Mouse (Mus musculus) hindbrain, postnatal 0 days (tissue): ENCODE measurements around the gene Eipr1. TPM values are rescaled to one million over a fixed set of nuclear protein-coding genes. Genes with fewer than 3 reads are reported as not detected.
"Not testable (repeated sequence)": the region's sequence is repeated elsewhere in the genome, so short reads cannot be mapped to it uniquely, and the experiment has no call there.

ENCODE experiments used
- ATAC-seq: fragments of 200-750 bp; cut with Nextera tagmentation; 2 replicates; pipeline ENCODE4 v1.8.0; 2017; ENCODE audit warnings: mild to moderate bottlenecking, moderate TSS enrichment, moderate library complexity
- DNase-seq: peaks from one replicate; pipeline ENCODE4 v3.0.0-alpha.2; 2015; ENCODE audit warnings: low spot score
- H3K27ac ChIP-seq: fragments of 300-500 bp; sonication (generic); 2 replicates; pipeline ENCODE4 v1.5.1; 2014; ENCODE audit warnings: mild to moderate bottlenecking
- H3K27me3 ChIP-seq: fragments of 300-500 bp; sonication (generic); 2 replicates; pipeline ENCODE4 v1.6.1; 2014; ENCODE audit warnings: low read length, mixed read lengths; ENCODE audit not compliant: insufficient read depth
- H3K36me3 ChIP-seq: fragments of 300-500 bp; sonication (generic); 2 replicates; pipeline ENCODE4 v1.6.1; 2014; ENCODE audit warnings: low read length, mixed read lengths; ENCODE audit not compliant: insufficient read depth
- H3K4me1 ChIP-seq: fragments of 300-500 bp; sonication (generic); 2 replicates; pipeline ENCODE4 v1.6.1; 2014; ENCODE audit warnings: antibody characterized with exemption, low read length, mixed read lengths; ENCODE audit not compliant: insufficient read depth
- H3K4me2 ChIP-seq: fragments of 300-500 bp; sonication (generic); 2 replicates; pipeline ENCODE4 v1.6.1; 2014; ENCODE audit warnings: low read depth, mild to moderate bottlenecking, low read length, moderate library complexity, mixed read lengths
- H3K4me3 ChIP-seq: fragments of 300-500 bp; sonication (generic); 2 replicates; pipeline ENCODE4 v1.5.1; 2014; ENCODE audit warnings: low read length
- H3K9ac ChIP-seq: fragments of 300-500 bp; sonication (generic); replicated peaks from 2 replicates; pipeline ENCODE4 v1.6.1; 2014; ENCODE audit warnings: mild to moderate bottlenecking, low read length, moderate library complexity, mixed read lengths
- H3K9me3 ChIP-seq: fragments of 300-500 bp; sonication (generic); 2 replicates; pipeline ENCODE4 v1.6.1; 2016; ENCODE audit warnings: low read length, mixed read lengths
- CTCF ChIP-seq: IDR thresholded peaks from 2 replicates; pipeline ENCODE4 v1.5.1; 2016; ENCODE audit warnings: antibody characterized with exemption, control low read depth, low read depth
- WGBS: fragments of 180-500 bp; shearing (Covaris S2); extraction: QIAGEN DNeasy Blood & Tissue Kit; methylation state at CpG from one replicate; pipeline ENCODE4 v1.1.7; 2014; 5-methylcytosine and 5-hydroxymethylcytosine counted together
- polyA plus RNA-seq: library from polyadenylated mRNA; unstranded; fragments of >200 nt; fragmentation: Nextera tagmentation; extraction: Ambion mirVana; gene quantifications from 2 replicates; pipeline ENCODE4 v1.2.1, GENCODE M21; 2015
- total RNA-seq: library from RNA; depleted of rRNA; stranded (reverse); fragments of >200 nt; gene quantifications from 2 replicates; pipeline ENCODE4 v1.2.3, GENCODE M21; 2014; rRNA removed

The Eipr1 gene
- total and polyA plus RNA-seq, 2 experiments from 2014 or later = 58.4 to 78.0 TPM

DNA sequence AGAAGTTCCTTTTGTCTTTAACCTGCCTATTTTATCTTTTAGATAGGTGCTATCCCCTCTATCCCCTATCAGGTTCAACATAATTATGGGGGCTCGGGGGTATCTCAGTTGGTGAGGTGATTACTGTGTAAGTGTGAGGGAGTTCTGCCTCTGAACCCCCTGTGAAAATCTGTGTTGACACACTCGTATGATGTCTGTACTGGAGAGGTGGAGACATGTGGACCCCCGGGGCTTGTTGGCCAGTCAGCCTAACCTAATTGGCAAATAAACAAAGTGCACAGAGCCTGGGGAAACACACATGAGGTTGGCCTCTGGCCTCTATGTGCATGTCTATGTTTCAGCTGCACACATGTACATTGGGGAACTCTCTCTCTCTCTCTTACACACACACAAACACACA, 161.5 kb downstream of the Eipr1 start:
- H3K4me1 ChIP-seq = peaks cover 13% of the 10 kb centered on the region
- WGBS = 54% methylated on average over 3 of the region's 3 CpGs
- H3K27me3 ChIP-seq = no peaks in the 10 kb centered on the region
- H3K36me3 ChIP-seq = no peaks in the 10 kb centered on the region
- H3K4me3 ChIP-seq = no peak overlapping the region
- ATAC-seq (no peak), DNase-seq (no peak)
- no peaks in the 10 kb centered on the region for H3K9me3 ChIP-seq
- H3K4me2 ChIP-seq = no peak overlapping the region
- TF ChIP-seq CTCF = no peak
- no peak overlapping the region for H3K9ac ChIP-seq
- H3K27ac ChIP-seq = no peak overlapping the region

DNA sequence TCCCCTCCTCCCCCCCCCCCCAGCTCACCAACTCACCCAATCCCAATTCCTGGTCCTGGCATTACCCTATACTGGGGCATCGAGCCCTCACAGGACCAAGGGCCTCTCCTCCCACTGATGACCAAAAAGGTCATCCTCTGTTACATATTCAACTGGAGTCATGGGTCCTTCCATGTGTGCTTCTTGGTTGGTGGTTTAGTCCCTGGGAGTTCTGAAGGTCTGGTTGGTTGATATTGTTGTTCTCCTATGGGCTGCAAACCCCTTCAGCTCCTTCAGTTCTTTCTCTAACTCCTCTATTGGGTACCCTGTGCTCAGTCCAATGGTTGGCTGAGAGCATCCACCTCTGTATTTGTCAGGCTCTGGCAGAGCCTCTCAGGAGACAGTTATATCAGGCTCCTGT, 162.5 kb downstream of the Eipr1 start:
- DNase-seq, H3K9me3 ChIP-seq, H3K27me3 ChIP-seq, H3K4me2 ChIP-seq, ATAC-seq, H3K9ac ChIP-seq, H3K4me3 ChIP-seq, H3K27ac ChIP-seq, H3K36me3 ChIP-seq: not testable (repeated sequence)
- WGBS = 92% methylated on average over 1 of the region's 1 CpGs
- H3K4me1 ChIP-seq = peaks cover 13% of the 10 kb centered on the region

Other genes with a start within 250 kb of the Eipr1 start
- gene Dcdc2c, start 199.4 kb upstream of the Eipr1 start, total RNA-seq = not detected in 2 replicates
- 0.10 TPM in 1 of 2 replicates, not detected in the other for gene Dcdc2c, start 199.4 kb upstream of the Eipr1 start, polyA plus RNA-seq
- gene Allc, start 169.3 kb upstream of the Eipr1 start, total RNA-seq = 0.11 TPM in 1 of 2 replicates, not detected in the other
- 0.24 TPM in 1 of 2 replicates, not detected in the other for gene Allc, start 169.3 kb upstream of the Eipr1 start, polyA plus RNA-seq
- 1.2 TPM in 1 of 2 replicates, not detected in the other for gene Colec11, start 128.4 kb upstream of the Eipr1 start, total RNA-seq
- gene Colec11, start 128.4 kb upstream of the Eipr1 start, polyA plus RNA-seq = 1.4 TPM in 2 replicates
- 609 and 851 TPM in 2 replicates for gene Rps7, start 115.8 kb upstream of the Eipr1 start, total RNA-seq
- 533 and 549 TPM in 2 replicates for gene Rps7, start 115.8 kb upstream of the Eipr1 start, polyA plus RNA-seq
- 7.4 and 11.3 TPM in 2 replicates for gene Rnaseh1, start 102.2 kb upstream of the Eipr1 start, total RNA-seq
- 12.7 and 14.8 TPM in 2 replicates for gene Rnaseh1, start 102.2 kb upstream of the Eipr1 start, polyA plus RNA-seq
- 8.5 and 11.4 TPM in 2 replicates for gene Adi1, start 76.6 kb upstream of the Eipr1 start, total RNA-seq
- 33.3 and 35.4 TPM in 2 replicates for gene Adi1, start 76.6 kb upstream of the Eipr1 start, polyA plus RNA-seq
- 54.5 and 66.3 TPM in 2 replicates for gene Trappc12, start 1.3 kb upstream of the Eipr1 start, total RNA-seq
- gene Trappc12, start 1.3 kb upstream of the Eipr1 start, polyA plus RNA-seq = 34.1 and 34.5 TPM in 2 replicates